Comparison of ENCODE assay signal across 15 mouse cellular contexts in genomic region chr6:34542866-34543265, GRCm38 (mm10). TPM values are rescaled to one million over a fixed set of nuclear protein-coding genes. Genes with fewer than 3 reads are reported as not detected.
DNase-seq lines count a peak whose midpoint lies in the region; ATAC-seq and TF ChIP-seq lines count a peak whose summit lies in the region.
"Had no signal": no experiment of that assay in that cellular context is flagged by ENCODE, and none has a peak within 500 bp of the region (broad histone marks: within the 10 kb centered on the region; RNA-seq: fewer than 3 reads in every experiment).

No protein-coding gene starts in this region.

- H3K9me3 ChIP-seq in limb, embryonic 13.5 days: no peaks in the 10 kb centered on the region
- H3K9me3 ChIP-seq in limb, embryonic 10.5 days (replicated peaks): no peaks in the 10 kb centered on the region
- H3K9me3 ChIP-seq in intestine, embryonic 15.5 days: no peaks in the 10 kb centered on the region
- no peaks in the 10 kb centered on the region for H3K9me3 ChIP-seq in lung, embryonic 16.5 days (ENCODE audit: control insufficient read depth, low read length)
- no peaks in the 10 kb centered on the region for H3K9me3 ChIP-seq in stomach, postnatal 0 days (ENCODE audit: control insufficient read depth, low read length)
- H3K9me3 ChIP-seq: forebrain, embryonic 12.5 days; heart, embryonic 15.5 days; hindbrain, embryonic 10.5 days; limb, embryonic 15.5 days; midbrain, embryonic 13.5 days had no signal

- DNase-seq in limb, embryonic 10.5 days (ENCODE audit: low spot score): no peak
- peak; percentile 22 for DNase-seq in stomach, postnatal 0 days (ENCODE audit: low spot score)
- no peak for DNase-seq in right cerebral cortex, postnatal 4 days
- no peak for DNase-seq in thymus, postnatal 36 days
- no peak for DNase-seq in T-cell, adult 2 months (ENCODE audit: low spot score)
- DNase-seq: cerebellum, postnatal 10 days; layer of hippocampus, postnatal 36 days had no signal

- no peak for TF ChIP-seq CTCF in stomach, postnatal 0 days (IDR thresholded peaks at IDR 0.05; ENCODE audit: low read depth)

- no peak for TF ChIP-seq EP300 in stomach, postnatal 0 days (optimal IDR thresholded peaks at IDR 0.05)

- no peaks in the 10 kb centered on the region for H3K27me3 ChIP-seq in limb, embryonic 13.5 days
- no peaks in the 10 kb centered on the region for H3K27me3 ChIP-seq in limb, embryonic 10.5 days (ENCODE audit: low read depth, poor library complexity, severe bottlenecking)
- H3K27me3 ChIP-seq in intestine, embryonic 15.5 days (replicated peaks): no peaks in the 10 kb centered on the region
- H3K27me3 ChIP-seq in lung, embryonic 16.5 days (ENCODE audit: control insufficient read depth, insufficient read depth, low read depth, low read length): no peaks in the 10 kb centered on the region
- H3K27me3 ChIP-seq in stomach, postnatal 0 days (ENCODE audit: control insufficient read depth, insufficient read depth, low read length): no peaks in the 10 kb centered on the region
- H3K27me3 ChIP-seq: forebrain, embryonic 12.5 days; heart, embryonic 15.5 days; limb, embryonic 15.5 days; midbrain, embryonic 13.5 days had no signal

- peaks cover 36% of the 10 kb centered on the region for H3K4me1 ChIP-seq in limb, embryonic 13.5 days
- peaks cover 16% of the 10 kb centered on the region for H3K4me1 ChIP-seq in limb, embryonic 10.5 days
- peaks cover 16% of the 10 kb centered on the region for H3K4me1 ChIP-seq in intestine, embryonic 15.5 days (replicated peaks)
- H3K4me1 ChIP-seq in lung, embryonic 16.5 days (replicated peaks; ENCODE audit: control insufficient read depth, insufficient read depth, low read length): peaks cover 23% of the 10 kb centered on the region
- H3K4me1 ChIP-seq in stomach, postnatal 0 days (replicated peaks; ENCODE audit: control insufficient read depth, insufficient read depth): peaks cover 7% of the 10 kb centered on the region; the same call in 1 of the 2 replicates

- no peaks in the 10 kb centered on the region for H3K36me3 ChIP-seq in limb, embryonic 13.5 days
- H3K36me3 ChIP-seq in limb, embryonic 10.5 days: no peaks in the 10 kb centered on the region
- no peaks in the 10 kb centered on the region for H3K36me3 ChIP-seq in intestine, embryonic 15.5 days
- no peaks in the 10 kb centered on the region for H3K36me3 ChIP-seq in lung, embryonic 16.5 days (ENCODE audit: control insufficient read depth, insufficient read depth, low read length)
- no peaks in the 10 kb centered on the region for H3K36me3 ChIP-seq in stomach, postnatal 0 days (ENCODE audit: control insufficient read depth, insufficient read depth, low read length)
- H3K36me3 ChIP-seq: forebrain, embryonic 12.5 days; heart, embryonic 15.5 days; hindbrain, embryonic 10.5 days; limb, embryonic 15.5 days; midbrain, embryonic 13.5 days had no signal

- H3K4me3 ChIP-seq in limb, embryonic 13.5 days: no peak overlapping the region
- H3K4me3 ChIP-seq in limb, embryonic 10.5 days: no peak overlapping the region
- no peak overlapping the region for H3K4me3 ChIP-seq in intestine, embryonic 15.5 days (replicated peaks)
- H3K4me3 ChIP-seq in lung, embryonic 16.5 days (ENCODE audit: low read length): no peak overlapping the region
- H3K4me3 ChIP-seq in stomach, postnatal 0 days (ENCODE audit: low read depth, low read length): no peak overlapping the region
- H3K4me3 ChIP-seq: forebrain, embryonic 12.5 days; heart, embryonic 15.5 days; hindbrain, embryonic 10.5 days; limb, embryonic 15.5 days; midbrain, embryonic 13.5 days had no signal

- 65% methylated on average over 4 of the region's 4 CpGs for WGBS in limb, embryonic 13.5 days
- 91% methylated on average over 4 of the region's 4 CpGs for WGBS in limb, embryonic 10.5 days
- WGBS in intestine, embryonic 15.5 days: 48% methylated on average over 4 of the region's 4 CpGs
- WGBS in lung, embryonic 16.5 days: 24% methylated on average over 4 of the region's 4 CpGs
- 36% methylated on average over 4 of the region's 4 CpGs for WGBS in stomach, postnatal 0 days

- no peak overlapping the region for H3K9ac ChIP-seq in limb, embryonic 13.5 days
- no peak overlapping the region for H3K9ac ChIP-seq in intestine, embryonic 15.5 days
- no peak overlapping the region for H3K9ac ChIP-seq in lung, embryonic 16.5 days (ENCODE audit: low read length)
- no peak overlapping the region for H3K9ac ChIP-seq in stomach, postnatal 0 days (ENCODE audit: low read length)
- H3K9ac ChIP-seq: forebrain, embryonic 12.5 days; heart, embryonic 15.5 days; limb, embryonic 15.5 days; midbrain, embryonic 13.5 days had no signal

- H3K4me2 ChIP-seq in limb, embryonic 13.5 days (replicated peaks): 0 out of 2 replicates have a peak overlapping the region, but pooled peaks have one; percentile 2
- H3K4me2 ChIP-seq in intestine, embryonic 15.5 days (replicated peaks): peak overlapping the region; percentile 51; the same call in 1 of the 2 replicates
- H3K4me2 ChIP-seq in lung, embryonic 16.5 days (ENCODE audit: low read depth, low read length): no peak overlapping the region
- no peak overlapping the region for H3K4me2 ChIP-seq in stomach, postnatal 0 days (replicated peaks; ENCODE audit: low read depth)
- H3K4me2 ChIP-seq: forebrain, embryonic 12.5 days; heart, embryonic 15.5 days; limb, embryonic 15.5 days; midbrain, embryonic 13.5 days had no signal

- no peak for ATAC-seq in limb, embryonic 13.5 days (ENCODE audit: low FRiP score, low read depth)
- ATAC-seq in intestine, embryonic 15.5 days: peak; percentile 32
- peak; percentile 68 for ATAC-seq in lung, embryonic 16.5 days (ENCODE audit: low read depth)
- no peak for ATAC-seq in stomach, postnatal 0 days (ENCODE audit: low FRiP score, low TSS enrichment)
- ATAC-seq: midbrain, embryonic 13.5 days had no signal

- no peak overlapping the region for H3K27ac ChIP-seq in limb, embryonic 13.5 days
- no peak overlapping the region; the same call in 1 of the 2 replicates for H3K27ac ChIP-seq in limb, embryonic 10.5 days
- H3K27ac ChIP-seq in intestine, embryonic 15.5 days: 0 out of 2 replicates have a peak overlapping the region, but pooled peaks have one; percentile 27
- no peak overlapping the region for H3K27ac ChIP-seq in lung, embryonic 16.5 days (ENCODE audit: low read length)
- no peak overlapping the region for H3K27ac ChIP-seq in stomach, postnatal 0 days (replicated peaks)
- H3K27ac ChIP-seq: forebrain, embryonic 12.5 days; heart, embryonic 15.5 days; midbrain, embryonic 13.5 days had no signal

RNA-seq across cellular contexts. Expression of gene Cald1, which starts 55.4 kb away (rescaled TPM):
- 326 and 328 TPM in 2 replicates for polyA plus RNA-seq in limb, embryonic 13.5 days (2015; fragmentation: Nextera tagmentation; extraction: Ambion mirVana)
- 89.4 and 131 TPM in 2 replicates for polyA plus RNA-seq in limb, embryonic 10.5 days (2016; fragmentation: Nextera tagmentation; extraction: Ambion mirVana)
- 338 and 366 TPM in 2 replicates for polyA plus RNA-seq in intestine, embryonic 15.5 days (2015; fragmentation: Nextera tagmentation; extraction: Ambion mirVana)
- polyA plus RNA-seq in lung, embryonic 16.5 days (2015; fragmentation: Nextera tagmentation; extraction: Ambion mirVana): 243 and 279 TPM in 2 replicates
- polyA plus RNA-seq in stomach, postnatal 0 days (2015; fragmentation: Nextera tagmentation; extraction: Ambion mirVana): 199 and 301 TPM in 2 replicates

Comparison
In these comparisons a context has a peak if more than half of its experiments do, and no peak if none do; other contexts are left out.
1. ATAC-seq: peak in intestine, embryonic 15.5 days (single experiment) and lung, embryonic 16.5 days (single experiment); none in limb, embryonic 13.5 days (single experiment) and stomach, postnatal 0 days (single experiment).
2. H3K4me2 ChIP-seq: peak in limb, embryonic 13.5 days (single experiment) and intestine, embryonic 15.5 days (single experiment); none in lung, embryonic 16.5 days (single experiment) and stomach, postnatal 0 days (single experiment).